Comparison of ENCODE assay signal across 8 mouse cellular contexts in the genomic region with DNA sequence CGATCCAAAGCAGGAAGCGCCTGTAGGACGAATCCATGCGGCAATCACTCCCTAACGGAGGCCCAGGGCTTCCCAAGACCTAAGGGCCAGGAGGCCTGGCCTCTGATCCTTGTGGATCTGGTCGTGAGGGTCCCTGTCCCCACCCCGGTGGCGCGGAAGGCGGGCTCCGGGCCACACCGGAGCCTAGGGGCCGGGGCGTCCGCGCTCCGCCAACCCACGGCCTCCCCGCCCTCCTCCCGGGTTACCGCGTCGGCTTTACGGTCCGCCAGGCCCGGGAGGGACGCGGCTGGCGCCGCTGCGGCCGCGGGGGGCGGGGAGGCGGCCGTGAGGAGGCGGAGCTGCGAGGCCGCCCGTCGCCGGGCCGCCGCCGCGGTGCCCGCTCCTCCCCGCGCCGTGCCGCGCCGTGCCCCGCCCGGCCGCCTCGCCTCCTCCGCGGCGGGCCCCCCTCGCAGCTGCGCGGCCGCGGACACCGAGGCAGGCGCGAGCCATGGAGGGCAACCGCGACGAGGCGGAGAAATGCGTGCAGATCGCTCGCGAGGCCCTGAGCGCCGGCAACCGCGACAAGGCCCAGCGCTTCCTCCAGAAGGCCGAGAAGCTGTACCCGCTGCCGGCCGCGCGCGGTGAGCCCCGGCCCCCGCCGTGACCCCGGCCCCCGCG. TPM values are rescaled to one million over a fixed set of nuclear protein-coding genes. Genes with fewer than 3 reads are reported as not detected.
DNase-seq lines count a peak whose midpoint lies in the region; ATAC-seq lines count a peak whose summit lies in the region.

Gene Dnajb14 (plus strand): TSS at position 239 of the 657 bp plus-strand sequence.

- intact Hi-C loops in left cerebral cortex, postnatal 25 days (cut with DNase I) = loop anchor here (1.0 to 10.0 kb wide), 3 partner anchors 51 to 1193 kb away; partner anchors contain the start of genes Lamtor3 and Ppp3ca

- DNase-seq in adrenal gland, adult (ENCODE audit: inconsistent age in 2 of 2, low spot score in 1 of 2) = peak; percentile 82 to 93
- DNase-seq in embryo, embryonic 10 days (ENCODE audit: low spot score) = peak; percentile 77
- DNase-seq in gastrocnemius, postnatal 10 days = peak; percentile 66
- DNase-seq in induced T-regulatory cell, adult 2 months (ENCODE audit: low read depth) = peak; percentile 78
- DNase-seq in left cerebral cortex, postnatal 25 days (ENCODE audit: low spot score in 2 of 2) = peak; percentile 42 to 61
- DNase-seq in right cerebral cortex, postnatal 14 days = peak; percentile 59
- DNase-seq in yolk sac, embryonic 10.5 days (ENCODE audit: low spot score) = peak; percentile 80

- peak; percentile 2; the same call in 1 of the 2 replicates for ATAC-seq in megakaryocyte-erythroid progenitor cell, adult 5-6 weeks (replicated peaks; ENCODE audit: low FRiP score, low TSS enrichment, poor library complexity, severe bottlenecking)

RNA-seq across cellular contexts. Expression of gene Dnajb14, which starts in this region (rescaled TPM):
- 10 to 100 TPM in 1 of 2 experiments, 1 to 10 TPM in 1; 8.6 to 11.6 TPM for total RNA-seq in gastrocnemius, postnatal 10 days (2021)
- total RNA-seq in left cerebral cortex, postnatal 25 days (2021) = 10 to 100 TPM; 44.5 to 46.3 TPM
- 10.3 and 12.8 TPM in 2 replicates for total RNA-seq in megakaryocyte-erythroid progenitor cell, adult 5-6 weeks (2014; fragmentation: Nextera tagmentation)
- 7.2 and 9.4 TPM in 2 replicates for total RNA-seq in megakaryocyte-erythroid progenitor cell, adult 5-6 weeks (2017)

Comparison
In these comparisons a context has a peak if more than half of its experiments do, and no peak if none do; other contexts are left out.
1. Peak in every context shown above with its lines: DNase-seq and ATAC-seq.